Mouse (Mus musculus): ENCODE data around the gene Plcb4.

GRCm38 (mm10) chr2:135963089-135963488 is 304.3 kb downstream of the Plcb4 start:
- TF ChIP-seq CTCF (IDR thresholded peaks at IDR 0.05; ENCODE audit: extremely low read depth, insufficient read depth, low read length) = no peak
- TF ChIP-seq POLR2A (IDR thresholded peaks at IDR 0.05; ENCODE audit: extremely low read depth, insufficient read depth, low read length) = no peak
